ENCODE assay signal across 20 mouse cellular contexts in the genomic region with DNA sequence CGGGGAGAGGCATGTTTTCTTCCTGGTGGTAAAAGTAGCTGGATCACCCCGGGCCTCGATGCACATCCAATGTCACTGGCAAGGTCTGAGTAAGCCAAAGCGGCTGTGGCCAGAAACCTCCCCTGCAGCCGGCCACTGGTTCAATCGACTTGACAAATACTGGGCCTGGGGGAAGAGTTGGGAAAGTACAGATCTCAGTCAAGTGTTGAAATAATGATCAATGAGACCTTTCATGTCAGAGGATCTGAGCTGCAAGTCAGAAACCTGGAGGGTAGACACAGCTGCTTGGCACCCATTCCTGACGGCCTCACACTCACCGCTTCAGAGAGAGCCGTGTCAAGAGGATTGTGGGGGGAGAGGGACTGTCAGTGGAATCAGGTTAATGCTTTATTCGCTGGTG.
DNase-seq lines count a peak whose midpoint lies in the region; ATAC-seq lines count a peak whose summit lies in the region.
"Had no signal": no experiment of that assay in that cellular context is flagged by ENCODE, and none has a peak within 500 bp of the region (broad histone marks: within the 10 kb centered on the region; RNA-seq: fewer than 3 reads in every experiment).

No protein-coding gene starts in this region.

- H3K9ac ChIP-seq in midbrain, embryonic 16.5 days (ENCODE audit: low read depth, low read length), result no peak overlapping the region
- H3K9ac ChIP-seq in liver, embryonic 12.5 days, result no peak overlapping the region
- H3K9ac ChIP-seq in forebrain, embryonic 16.5 days (replicated peaks; ENCODE audit: low read depth, low read length), result no peak overlapping the region
- H3K9ac ChIP-seq: forebrain, embryonic 13.5 days; hindbrain, embryonic 14.5 days; liver, embryonic 14.5 days; neural tube, embryonic 15.5 days had no signal

- H3K27ac ChIP-seq in midbrain, embryonic 16.5 days (ENCODE audit: low read length), result no peak overlapping the region
- H3K27ac ChIP-seq in midbrain, embryonic 10.5 days (replicated peaks), result no peak overlapping the region
- H3K27ac ChIP-seq in liver, embryonic 12.5 days, result 0 out of 2 replicates have a peak overlapping the region, but pooled peaks have one; percentile 1
- H3K27ac ChIP-seq in forebrain, embryonic 16.5 days (ENCODE audit: low read length), result no peak overlapping the region
- H3K27ac ChIP-seq: forebrain, embryonic 13.5 days; hindbrain, embryonic 14.5 days; left cerebral cortex, adult 2 months; liver, embryonic 14.5 days; neural tube, embryonic 15.5 days had no signal

- H3K27me3 ChIP-seq in midbrain, embryonic 16.5 days (ENCODE audit: control insufficient read depth, insufficient read depth, low read depth, low read length), result no peaks in the 10 kb centered on the region
- no peaks in the 10 kb centered on the region; the same call in 1 of the 2 replicates for H3K27me3 ChIP-seq in midbrain, embryonic 10.5 days (ENCODE audit: low read depth, poor library complexity, severe bottlenecking)
- H3K27me3 ChIP-seq in liver, embryonic 12.5 days (replicated peaks), result no peaks in the 10 kb centered on the region
- no peaks in the 10 kb centered on the region for H3K27me3 ChIP-seq in forebrain, embryonic 16.5 days (replicated peaks; ENCODE audit: control insufficient read depth, insufficient read depth, low read length)
- H3K27me3 ChIP-seq: neural tube, embryonic 15.5 days had no signal

- WGBS in midbrain, embryonic 16.5 days, result 60% methylated on average over 10 of the region's 10 CpGs
- WGBS in midbrain, embryonic 10.5 days, result 88% methylated on average over 10 of the region's 10 CpGs
- WGBS in liver, embryonic 12.5 days (ENCODE audit: insufficient replicate concordance), result 61% methylated on average over 10 of the region's 10 CpGs
- WGBS in forebrain, embryonic 16.5 days, result 83% methylated on average over 10 of the region's 10 CpGs

- no peaks in the 10 kb centered on the region for H3K9me3 ChIP-seq in midbrain, embryonic 16.5 days (replicated peaks; ENCODE audit: control insufficient read depth, low read length, poor library complexity, severe bottlenecking)
- H3K9me3 ChIP-seq in midbrain, embryonic 10.5 days (replicated peaks), result no peaks in the 10 kb centered on the region
- H3K9me3 ChIP-seq in liver, embryonic 12.5 days (replicated peaks), result no peaks in the 10 kb centered on the region
- no peaks in the 10 kb centered on the region for H3K9me3 ChIP-seq in forebrain, embryonic 16.5 days (ENCODE audit: control insufficient read depth, low read length)
- H3K9me3 ChIP-seq: forebrain, embryonic 13.5 days; neural tube, embryonic 15.5 days had no signal

- no peaks in the 10 kb centered on the region; the same call in 1 of the 2 replicates for H3K36me3 ChIP-seq in midbrain, embryonic 16.5 days (ENCODE audit: control insufficient read depth, insufficient read depth, low read length)
- H3K36me3 ChIP-seq in midbrain, embryonic 10.5 days, result peaks cover 31% of the 10 kb centered on the region
- peaks cover 5% of the 10 kb centered on the region for H3K36me3 ChIP-seq in liver, embryonic 12.5 days
- peaks cover 5% of the 10 kb centered on the region for H3K36me3 ChIP-seq in forebrain, embryonic 16.5 days (ENCODE audit: control insufficient read depth, insufficient read depth)

- no peak overlapping the region for H3K4me2 ChIP-seq in midbrain, embryonic 16.5 days (ENCODE audit: low read length)
- H3K4me2 ChIP-seq in liver, embryonic 12.5 days, result no peak overlapping the region
- no peak overlapping the region for H3K4me2 ChIP-seq in forebrain, embryonic 16.5 days (ENCODE audit: low read length)
- H3K4me2 ChIP-seq: forebrain, embryonic 13.5 days; heart, embryonic 11.5 days; hindbrain, embryonic 14.5 days; neural tube, embryonic 15.5 days had no signal

- ATAC-seq in midbrain, embryonic 16.5 days, result 0 out of 2 replicates have a peak, but pooled peaks have one; percentile 60
- peak; percentile 64; the same call in 1 of the 2 replicates for ATAC-seq in liver, embryonic 12.5 days
- ATAC-seq in forebrain, embryonic 16.5 days, result no peak
- ATAC-seq: forebrain, embryonic 13.5 days had no signal

- peak; percentile 21 for DNase-seq in kidney, adult 9 months
- no peak for DNase-seq in kidney, adult 8-10 months
- DNase-seq in midbrain, embryonic 10.5 days (ENCODE audit: low spot score), result no peak
- DNase-seq in cerebellum, postnatal 25 days, result no peak
- DNase-seq: adrenal gland, adult 8-10 months; cerebellum, adult 9-10 months; gastrocnemius, postnatal 25 days; heart, postnatal 14 days; layer of hippocampus, adult 9-11 months; left cerebral cortex, postnatal 4 days; right cerebral cortex, postnatal 25 days had no signal

- H3K4me3 ChIP-seq in midbrain, embryonic 16.5 days (ENCODE audit: low read depth, low read length), result no peak overlapping the region
- no peak overlapping the region for H3K4me3 ChIP-seq in midbrain, embryonic 10.5 days
- H3K4me3 ChIP-seq in liver, embryonic 12.5 days, result no peak overlapping the region
- no peak overlapping the region for H3K4me3 ChIP-seq in forebrain, embryonic 16.5 days (replicated peaks; ENCODE audit: low read length)
- H3K4me3 ChIP-seq: forebrain, embryonic 13.5 days; left cerebral cortex, adult 2 months; neural tube, embryonic 15.5 days had no signal

- no peaks in the 10 kb centered on the region; the same call in 1 of the 2 replicates for H3K4me1 ChIP-seq in midbrain, embryonic 16.5 days (ENCODE audit: control insufficient read depth, insufficient read depth, low read length)
- no peaks in the 10 kb centered on the region for H3K4me1 ChIP-seq in midbrain, embryonic 10.5 days
- 0 out of 2 replicates have a peak, but pooled peaks cover 1% of the 10 kb centered on the region for H3K4me1 ChIP-seq in liver, embryonic 12.5 days
- H3K4me1 ChIP-seq in forebrain, embryonic 16.5 days (replicated peaks; ENCODE audit: control insufficient read depth, insufficient read depth, low read length), result no peaks in the 10 kb centered on the region
- H3K4me1 ChIP-seq: forebrain, embryonic 13.5 days; neural tube, embryonic 15.5 days had no signal
